Mouse (Mus musculus): ENCODE measurements around the gene Kng1.

- TF ChIP-seq POLR2A (IDR thresholded peaks at IDR 0.05; ENCODE audit: extremely low read depth, insufficient read depth, low read length) (no peak), CTCF (IDR thresholded peaks at IDR 0.05; ENCODE audit: low read depth, low read length) (no peak)
Observed at GRCm38 (mm10) chr16:23130303-23130702, 72.6 kb downstream of the Kng1 start.

All from liver, adult 2 months (tissue).